Mouse (Mus musculus): Measurements from ENCODE around the gene Rnf149.
A peak's percentile ranks its signal among the peaks of the same experiment; 100 is the strongest.

Rnf149 gene

GRCm38 (mm10) chr1:39530258-39530943 lies 46.8 kb downstream of the Rnf149 start:
- DNase-seq (ENCODE audit: low spot score in 2 of 2): peak; percentile 85 to 88

DNA sequence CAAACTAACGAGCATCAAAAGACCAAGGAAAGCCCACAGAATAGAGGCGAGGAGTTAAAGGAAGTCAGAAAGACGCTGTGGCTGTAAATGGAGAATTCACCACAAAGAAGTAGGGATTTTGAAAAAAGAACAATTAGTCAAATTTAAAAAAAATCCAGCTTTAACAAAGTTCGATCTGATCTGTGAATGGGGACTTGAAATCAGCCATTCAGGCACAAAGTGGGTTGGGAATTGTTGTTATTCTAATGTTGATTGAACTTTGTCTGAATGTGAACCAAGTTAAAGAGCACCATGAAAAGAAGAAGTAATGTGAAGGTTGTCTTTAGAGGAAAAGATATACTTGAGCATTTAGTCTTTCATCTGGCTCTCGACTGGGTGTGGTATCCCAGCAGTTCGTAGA lies 48.9 kb downstream of the Rnf149 start:
- no peak for DNase-seq (ENCODE audit: low spot score in 2 of 2)

- DNase-seq (ENCODE audit: low spot score in 2 of 2): peak in 1 of 2 experiments; percentile 71
Measured at GRCm38 (mm10) chr1:39527432-39527831, 49.8 kb downstream of the Rnf149 start.

DNA sequence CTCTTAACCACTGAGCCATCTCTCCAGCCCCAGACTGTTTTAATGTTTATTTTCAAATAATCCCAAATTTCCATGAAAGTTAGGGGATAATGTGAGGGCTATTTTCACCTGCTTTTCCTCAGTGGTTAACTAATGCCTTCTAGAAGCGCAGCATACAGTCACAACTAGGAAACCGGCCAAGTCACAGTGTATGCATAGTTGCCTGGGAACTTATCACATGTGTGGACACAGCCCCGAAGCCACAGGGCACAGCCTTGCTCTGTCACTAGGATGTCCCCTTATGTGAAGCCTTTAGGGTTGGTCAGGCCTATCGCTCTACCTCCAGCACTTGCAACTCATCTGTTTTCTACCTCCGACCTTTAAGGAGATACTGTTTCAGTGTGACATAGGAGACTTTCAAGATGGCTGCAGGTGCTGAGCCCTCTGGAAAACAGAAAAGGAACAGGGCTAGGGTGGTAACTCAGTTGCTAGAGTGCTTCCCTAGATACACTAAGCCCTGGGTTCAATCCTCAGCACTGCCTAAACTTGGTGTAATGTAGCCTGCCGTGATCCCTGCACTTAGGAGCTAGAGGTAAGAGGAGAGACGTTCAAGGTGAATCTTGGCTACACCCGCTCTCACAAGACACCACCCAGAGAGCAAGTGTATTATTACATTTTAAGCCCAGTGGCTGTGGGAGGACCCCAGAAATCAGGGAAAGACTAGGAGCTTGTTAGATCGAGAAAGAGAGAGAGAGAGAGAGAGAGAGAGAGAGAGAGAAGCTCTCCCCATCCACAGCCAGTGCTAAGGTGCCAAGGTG lies 50.6 kb downstream of the Rnf149 start:
- DNase-seq (ENCODE audit: low spot score in 2 of 2): no peak

DNA sequence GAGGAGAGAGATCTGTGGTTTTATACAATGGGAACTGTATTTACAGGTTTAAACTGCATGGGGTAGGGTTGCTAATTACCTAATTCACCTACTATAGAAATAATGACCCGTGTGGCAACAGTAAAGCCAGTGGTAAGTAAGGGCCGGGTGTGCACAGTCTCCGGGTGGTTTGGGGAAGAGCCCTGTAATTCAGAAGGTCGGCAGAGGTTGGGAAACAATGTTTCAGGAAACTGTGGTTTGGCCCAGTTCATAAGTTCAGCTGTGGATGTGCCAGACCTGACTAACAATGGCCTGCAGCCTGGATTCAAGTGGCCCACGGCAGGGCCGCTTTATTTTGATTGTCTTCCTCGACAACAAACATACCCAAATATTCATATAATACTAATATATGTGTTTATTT lies 51.4 kb downstream of the Rnf149 start:
- no peak for DNase-seq (ENCODE audit: low spot score in 2 of 2)

DNA sequence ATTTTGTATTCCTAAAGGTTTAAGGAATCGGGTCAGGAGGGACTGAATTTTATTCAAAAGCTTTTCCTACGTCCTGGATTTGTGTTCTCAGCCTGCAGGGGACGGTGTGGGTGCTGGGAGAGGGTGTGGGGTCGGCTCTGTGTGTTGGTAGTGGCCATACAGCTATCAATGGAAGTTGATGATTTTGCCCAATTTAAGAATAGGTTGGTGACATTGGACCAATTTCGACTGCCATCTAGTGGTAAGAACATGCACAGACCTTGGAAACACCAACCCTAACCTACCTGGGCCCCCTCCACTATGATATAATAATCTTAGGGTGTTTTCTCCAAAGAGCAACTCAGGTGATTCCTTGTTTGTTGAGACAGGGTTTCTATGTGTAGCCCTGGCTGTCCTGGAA lies 54.7 kb downstream of the Rnf149 start:
- DNase-seq (ENCODE audit: low spot score in 2 of 2): peak; percentile 45 to 52

- no peak for DNase-seq (ENCODE audit: low spot score in 2 of 2)
Measured at GRCm38 (mm10) chr1:39521326-39521725, 55.9 kb downstream of the Rnf149 start.

GRCm38 (mm10) chr1:39515303-39515991 lies 61.8 kb downstream of the Rnf149 start:
- DNase-seq (ENCODE audit: low spot score in 2 of 2): no peak

- no peak for DNase-seq (ENCODE audit: low spot score in 2 of 2)
Measured at GRCm38 (mm10) chr1:39512183-39512582, 65.0 kb downstream of the Rnf149 start.

- DNase-seq (ENCODE audit: low spot score in 2 of 2): no peak
Measured at GRCm38 (mm10) chr1:39511775-39512174, 65.4 kb downstream of the Rnf149 start.

DNA sequence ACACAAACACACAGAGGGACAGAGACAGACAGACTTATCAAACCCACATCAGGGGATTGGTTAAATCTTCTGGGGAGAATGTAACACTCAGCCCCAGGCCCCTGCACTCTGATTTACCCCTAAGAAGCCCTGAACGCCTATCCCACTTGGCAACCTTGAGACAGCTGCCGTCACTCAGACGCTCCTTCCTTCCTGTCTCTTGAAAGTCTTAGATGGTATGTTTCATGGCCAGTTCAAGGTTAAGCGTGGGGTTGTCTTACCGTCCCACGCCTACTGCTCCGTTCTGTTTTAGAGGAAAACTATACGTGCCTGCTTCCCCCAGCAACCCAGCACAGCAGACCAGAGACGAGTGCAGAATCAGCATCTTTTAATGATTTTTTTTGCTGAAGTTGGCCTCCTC lies 71.6 kb downstream of the Rnf149 start:
- DNase-seq (ENCODE audit: low spot score in 2 of 2): no peak

DNA sequence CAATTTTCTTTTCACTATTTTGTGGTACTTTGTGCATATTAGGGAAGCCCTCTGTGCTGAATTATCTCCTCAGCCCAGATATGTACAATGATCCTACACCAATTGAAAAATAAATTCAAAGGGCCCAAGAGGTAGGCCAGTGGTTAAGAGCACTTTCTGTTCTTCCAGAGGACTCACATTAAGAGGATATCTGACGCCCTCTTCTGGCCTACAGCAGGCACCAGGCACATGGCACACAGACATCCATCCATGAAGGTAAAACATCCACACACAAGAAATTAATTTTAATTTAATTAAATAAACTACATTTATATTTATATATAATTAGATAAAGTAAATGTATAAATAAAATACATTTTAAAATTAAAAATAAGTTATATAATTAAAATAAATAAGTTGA lies 72.9 kb downstream of the Rnf149 start:
- DNase-seq (ENCODE audit: low spot score in 2 of 2): peak in 1 of 2 experiments; percentile 42

DNA sequence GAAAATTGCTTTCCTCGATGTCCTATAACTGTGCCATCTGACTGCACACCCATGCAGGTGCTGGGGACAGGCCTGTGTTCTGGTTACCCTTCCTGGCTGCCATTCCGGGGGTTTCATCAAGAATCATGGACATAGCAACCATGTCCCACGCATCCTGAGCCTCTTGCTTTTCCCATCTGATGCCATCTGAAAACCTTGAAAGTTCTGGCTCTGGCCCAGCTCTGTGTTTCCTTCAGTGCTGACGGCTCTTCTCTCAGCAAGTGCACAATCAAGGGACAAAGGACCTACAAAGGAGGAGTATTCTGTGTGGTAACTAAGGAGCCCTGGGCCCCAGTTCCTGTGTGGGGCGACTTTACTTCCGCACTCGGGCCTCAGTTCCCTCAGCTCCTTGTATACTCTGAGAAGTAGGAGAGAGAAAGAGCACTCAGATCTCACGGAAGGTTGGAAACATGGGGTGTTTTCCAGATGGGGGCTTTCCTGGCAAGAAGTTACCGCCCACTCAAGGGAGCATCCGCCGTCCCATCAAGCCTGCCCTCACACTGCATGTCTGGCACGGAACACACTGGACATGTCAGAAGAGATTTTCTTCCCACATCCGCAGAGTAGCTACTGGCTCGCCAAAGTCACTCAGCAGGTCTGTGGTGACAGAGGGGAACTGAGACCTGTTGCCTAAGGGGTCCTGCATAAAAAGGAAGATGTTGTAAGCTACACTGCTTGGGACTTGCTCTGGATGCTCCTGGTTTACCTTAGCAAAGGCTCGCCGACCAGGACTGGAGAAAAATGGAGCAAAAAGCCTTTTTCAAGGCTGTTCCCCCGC lies 74.2 kb downstream of the Rnf149 start:
- peak; percentile 52 to 61 for DNase-seq (ENCODE audit: low spot score in 2 of 2)
